Mouse (Mus musculus) cortical plate, adult 2 months (tissue): Measurements from ENCODE around the gene Pdcd7. TPM values are rescaled to one million over a fixed set of nuclear protein-coding genes. Genes with fewer than 3 reads are reported as not detected.
"Not testable (repeated sequence)": the region's sequence is repeated elsewhere in the genome, so short reads cannot be mapped to it uniquely, and the experiment has no call there.

ENCODE experiments used
- H3K27ac ChIP-seq: fragments of 200-500 bp; 2 replicates; pipeline ENCODE4 v1.5.1; 2012; ENCODE audit warnings: low read length, control low read depth, inconsistent platforms; ENCODE audit not compliant: insufficient read depth
- H3K4me1 ChIP-seq: fragments of 200-500 bp; 2 replicates; pipeline ENCODE4 v1.6.1; 2011; ENCODE audit warnings: low read length; ENCODE audit not compliant: control insufficient read depth, insufficient read depth
- H3K4me3 ChIP-seq: fragments of 200-500 bp; 2 replicates; pipeline ENCODE4 v1.5.1; 2011; ENCODE audit warnings: mild to moderate bottlenecking, low read length, control low read depth; ENCODE audit not compliant: insufficient read depth
- CTCF ChIP-seq: fragments of 200-500 bp; IDR thresholded peaks from 2 replicates; pipeline ENCODE4 v1.5.1; 2011; ENCODE audit warnings: mild to moderate bottlenecking, control low read depth, low read length; ENCODE audit not compliant: insufficient read depth; ENCODE audit errors: extremely low read depth
- POLR2A ChIP-seq: fragments of 200-500 bp; IDR thresholded peaks from 2 replicates; pipeline ENCODE4 v1.6.1; 2011; ENCODE audit warnings: mild to moderate bottlenecking, low read length, control low read depth; ENCODE audit not compliant: insufficient read depth; ENCODE audit errors: extremely low read depth
- polyA plus RNA-seq: library from polyadenylated mRNA; depleted of rRNA; stranded (reverse); fragments of >200 nt; gene quantifications from 2 replicates; pipeline ENCODE4 v1.2.3, GENCODE M21; 2012

The Pdcd7 gene
- polyA plus RNA-seq, 1 experiment, result 16.1 TPM

- TF ChIP-seq POLR2A, result no peak
- TF ChIP-seq CTCF, result no peak
- Histone ChIP-seq H3K27ac (no peak overlapping the region), H3K4me3 (no peak overlapping the region), H3K4me1 (no peaks in the 10 kb centered on the region)
Observed at GRCm38 (mm10) chr9:65313846-65314245, 32.1 kb upstream of the Pdcd7 start.

- H3K4me1 ChIP-seq, result no peaks in the 10 kb centered on the region
- TF ChIP-seq POLR2A (no peak), CTCF (no peak)
- no peak overlapping the region for H3K4me3 ChIP-seq
- H3K27ac ChIP-seq, result no peak overlapping the region
Observed at GRCm38 (mm10) chr9:65322255-65322900, 23.5 kb upstream of the Pdcd7 start.

- Histone ChIP-seq H3K27ac (no peak overlapping the region), H3K4me3 (no peak overlapping the region), H3K4me1 (no peaks in the 10 kb centered on the region)
- TF ChIP-seq CTCF (no peak), POLR2A (no peak)
Observed at GRCm38 (mm10) chr9:65325971-65326370, 19.9 kb upstream of the Pdcd7 start.

- TF ChIP-seq CTCF, result no peak
- no peak for TF ChIP-seq POLR2A
- H3K4me1 ChIP-seq, result no peaks in the 10 kb centered on the region
- no peak overlapping the region for H3K27ac ChIP-seq
- no peak overlapping the region for H3K4me3 ChIP-seq
Observed at GRCm38 (mm10) chr9:65327371-65327770, 18.5 kb upstream of the Pdcd7 start.

- TF ChIP-seq CTCF (no peak), POLR2A (no peak)
- no peaks in the 10 kb centered on the region for H3K4me1 ChIP-seq
- H3K4me3 ChIP-seq, result no peak overlapping the region
- H3K27ac ChIP-seq, result no peak overlapping the region
Observed at GRCm38 (mm10) chr9:65333958-65334357, 11.9 kb upstream of the Pdcd7 start.

- TF ChIP-seq CTCF (no peak), POLR2A (no peak)
- Histone ChIP-seq H3K4me1 (no peaks in the 10 kb centered on the region), H3K27ac (no peak overlapping the region), H3K4me3 (no peak overlapping the region)
Observed at GRCm38 (mm10) chr9:65339146-65339545, 6.8 kb upstream of the Pdcd7 start.

GRCm38 (mm10) chr9:65340414-65340813 lies 5.5 kb upstream of the Pdcd7 start:
- H3K27ac ChIP-seq, result no peak overlapping the region
- no peak overlapping the region for H3K4me3 ChIP-seq
- no peak for TF ChIP-seq CTCF
- no peak for TF ChIP-seq POLR2A
- H3K4me1 ChIP-seq, result no peaks in the 10 kb centered on the region

GRCm38 (mm10) chr9:65345439-65345838 lies 465 bp upstream of the Pdcd7 start:
- peak overlapping the region; percentile 34 for H3K4me3 ChIP-seq
- H3K27ac ChIP-seq, H3K4me1 ChIP-seq: not testable (repeated sequence)

- Histone ChIP-seq H3K4me1 (peaks cover 3% of the 10 kb centered on the region), H3K27ac (no peak overlapping the region), H3K4me3 (peak overlapping the region; percentile 34)
- TF ChIP-seq CTCF (no peak), POLR2A (0 out of 2 replicates have a peak, but pooled peaks have one; percentile 10)
Observed at GRCm38 (mm10) chr9:65346476-65347111, 690 bp downstream of the Pdcd7 start.

- Histone ChIP-seq H3K27ac (no peak overlapping the region), H3K4me3 (peak overlapping the region; percentile 34), H3K4me1 (peaks cover 3% of the 10 kb centered on the region)
- TF ChIP-seq CTCF (no peak), POLR2A (no peak)
Observed at GRCm38 (mm10) chr9:65347112-65347850, 1.4 kb downstream of the Pdcd7 start.
